Comparison of ENCODE assay signal across 9 mouse cellular contexts in genomic region chr4:153806180-153806692, GRCm38 (mm10).
DNase-seq lines count a peak whose midpoint lies in the region; ATAC-seq lines count a peak whose summit lies in the region.
"Had no signal": no experiment of that assay in that cellular context is flagged by ENCODE, and none has a peak within 500 bp of the region (broad histone marks: within the 10 kb centered on the region; RNA-seq: fewer than 3 reads in every experiment).

No protein-coding gene starts in this region.

- peak overlapping the region; percentile 61 for H3K9ac ChIP-seq in hindbrain, embryonic 13.5 days
- H3K9ac ChIP-seq in neural tube, embryonic 15.5 days (replicated peaks): 0 out of 2 replicates have a peak overlapping the region, but pooled peaks have one; percentile 20
- H3K9ac ChIP-seq: limb, embryonic 13.5 days had no signal

- H3K27ac ChIP-seq in hindbrain, embryonic 13.5 days: peak overlapping the region; percentile 84
- H3K27ac ChIP-seq in neural tube, embryonic 15.5 days (replicated peaks): peak overlapping the region; percentile 75
- H3K27ac ChIP-seq: limb, embryonic 13.5 days had no signal

- H3K9me3 ChIP-seq in hindbrain, embryonic 13.5 days: no peaks in the 10 kb centered on the region
- H3K9me3 ChIP-seq in neural tube, embryonic 15.5 days (replicated peaks): no peaks in the 10 kb centered on the region
- H3K9me3 ChIP-seq: limb, embryonic 13.5 days had no signal

- peaks cover 33% of the 10 kb centered on the region for H3K4me1 ChIP-seq in hindbrain, embryonic 13.5 days (replicated peaks)
- peaks cover 22% of the 10 kb centered on the region for H3K4me1 ChIP-seq in neural tube, embryonic 15.5 days
- H3K4me1 ChIP-seq: limb, embryonic 13.5 days had no signal

- H3K4me3 ChIP-seq in hindbrain, embryonic 13.5 days: 0 out of 2 replicates have a peak overlapping the region, but pooled peaks have one; percentile 2
- H3K4me3 ChIP-seq in neural tube, embryonic 15.5 days (replicated peaks): no peak overlapping the region
- H3K4me3 ChIP-seq: limb, embryonic 13.5 days had no signal

- no peaks in the 10 kb centered on the region for H3K27me3 ChIP-seq in hindbrain, embryonic 13.5 days
- H3K27me3 ChIP-seq in neural tube, embryonic 15.5 days (replicated peaks): no peaks in the 10 kb centered on the region

- H3K4me2 ChIP-seq in hindbrain, embryonic 13.5 days: peak overlapping the region; percentile 44
- peak overlapping the region; percentile 42 for H3K4me2 ChIP-seq in neural tube, embryonic 15.5 days
- H3K4me2 ChIP-seq: limb, embryonic 13.5 days had no signal

- peak; percentile 8 to 17 for DNase-seq in kidney, postnatal 4 days
- no peak for DNase-seq in kidney, postnatal 10 days
- peak; percentile 49 for DNase-seq in embryo, embryonic 9.5 days (ENCODE audit: extremely low spot score)
- DNase-seq in thymus, postnatal 14 days: no peak
- no peak for DNase-seq in cerebellum, adult 9-11 months
- no peak for DNase-seq in MN1 (ENCODE audit: low spot score)

- peak; percentile 70 for ATAC-seq in hindbrain, embryonic 13.5 days (ENCODE audit: low FRiP score)
- peak; percentile 73 for ATAC-seq in neural tube, embryonic 15.5 days (ENCODE audit: low FRiP score)

- no peaks in the 10 kb centered on the region for H3K36me3 ChIP-seq in hindbrain, embryonic 13.5 days
- H3K36me3 ChIP-seq in neural tube, embryonic 15.5 days: no peaks in the 10 kb centered on the region
- H3K36me3 ChIP-seq: limb, embryonic 13.5 days had no signal

- WGBS in hindbrain, embryonic 13.5 days: 2% methylated on average over 10 of the region's 10 CpGs
- 5% methylated on average over 10 of the region's 10 CpGs for WGBS in neural tube, embryonic 15.5 days

Comparison
In these comparisons a context has a peak if more than half of its experiments do, and no peak if none do; other contexts are left out.
1. DNase-seq: peak in kidney, postnatal 4 days (2 of 2) and embryo, embryonic 9.5 days (single experiment); none in kidney, postnatal 10 days (single experiment), thymus, postnatal 14 days (single experiment), cerebellum, adult 9-11 months (single experiment) and MN1 (single experiment).